13 mouse cellular contexts compared by ENCODE assay signal in the genomic region with DNA sequence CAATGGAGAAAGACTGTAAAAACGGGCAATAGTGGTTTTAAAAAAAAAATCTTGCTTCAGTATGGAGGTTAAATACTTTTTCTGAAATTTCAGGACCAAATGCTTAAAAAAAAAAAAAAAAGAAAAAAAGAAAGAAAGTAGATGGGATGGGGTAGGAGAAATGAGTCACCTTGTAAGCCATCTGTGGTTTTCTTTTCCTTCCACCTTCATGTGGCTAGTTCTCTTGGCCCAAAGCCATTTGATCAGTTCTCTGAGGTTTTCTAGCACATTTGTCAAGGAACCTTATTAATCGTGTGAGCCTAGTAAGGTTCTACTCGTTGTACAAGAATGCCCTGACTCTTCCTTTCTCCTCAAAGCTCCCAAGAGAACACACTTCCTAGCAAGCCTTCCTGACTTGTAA.
"Had no signal": no experiment of that assay in that cellular context is flagged by ENCODE, and none has a peak within 500 bp of the region (broad histone marks: within the 10 kb centered on the region; RNA-seq: fewer than 3 reads in every experiment).

No protein-coding gene starts in this region.

- DNase-seq: gastrocnemius, adult 2 months; gastrocnemius, postnatal 10 days; gastrocnemius, postnatal 25 days; heart, adult 18-20 months; heart, postnatal 10 days; heart, postnatal 4 days; kidney, adult 18-20 months; kidney, adult 8-10 months; kidney, postnatal 14 days; kidney, postnatal 36 days; layer of hippocampus, adult 9-11 months; layer of hippocampus, postnatal 36 days; left cerebral cortex, postnatal 4 days had no signal
